ENCODE assay signal across 29 mouse cellular contexts in the genomic region with DNA sequence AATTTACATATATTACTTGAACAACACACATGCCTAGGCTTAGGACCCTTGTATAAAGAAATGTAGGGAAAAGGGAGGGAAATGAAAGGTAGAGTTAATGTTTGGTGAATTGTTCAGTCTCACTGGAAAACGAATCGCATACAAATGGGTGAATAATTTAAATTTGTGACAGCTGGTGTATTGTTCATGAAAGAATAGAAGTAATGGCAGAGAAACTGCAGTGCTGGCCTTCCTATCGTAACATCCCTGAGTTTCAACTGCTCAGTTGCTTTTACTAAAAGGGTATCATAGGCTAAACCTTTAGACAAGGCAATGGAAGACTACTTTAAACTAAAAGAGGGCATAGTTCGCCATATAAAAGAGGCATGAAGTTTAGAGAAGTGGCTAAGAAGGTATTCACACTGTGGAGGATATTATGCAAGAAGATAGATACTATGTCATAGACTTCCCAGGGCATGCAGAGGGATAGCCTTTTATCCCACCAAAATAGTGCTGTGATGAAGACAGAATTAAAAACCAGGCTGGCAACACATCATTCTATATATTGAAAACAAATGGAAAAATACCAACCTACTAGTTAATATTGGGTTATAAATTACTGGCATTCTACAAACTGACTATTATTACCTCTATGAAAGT.
A peak's percentile ranks its signal among the peaks of the same experiment; 100 is the strongest.
DNase-seq lines count a peak whose midpoint lies in the region; ATAC-seq and TF ChIP-seq lines count a peak whose summit lies in the region.
"Had no signal": no experiment of that assay in that cellular context is flagged by ENCODE, and none has a peak within 500 bp of the region (broad histone marks: within the 10 kb centered on the region; RNA-seq: fewer than 3 reads in every experiment).

No protein-coding gene starts in this region.

- WGBS in forebrain, embryonic 11.5 days: 63% methylated on average over 4 of the region's 4 CpGs
- 42% methylated on average over 4 of the region's 4 CpGs for WGBS in forebrain, embryonic 12.5 days
- WGBS in hindbrain, embryonic 11.5 days: 40% methylated on average over 4 of the region's 4 CpGs
- 27% methylated on average over 4 of the region's 4 CpGs for WGBS in hindbrain, postnatal 0 days
- 39% methylated on average over 4 of the region's 4 CpGs for WGBS in neural tube, embryonic 11.5 days
- 13% methylated on average over 4 of the region's 4 CpGs for WGBS in midbrain, embryonic 14.5 days

- H3K27me3 ChIP-seq in forebrain, embryonic 11.5 days (ENCODE audit: control insufficient read depth, insufficient read depth, low read length): no peaks in the 10 kb centered on the region
- no peaks in the 10 kb centered on the region for H3K27me3 ChIP-seq in forebrain, embryonic 12.5 days
- H3K27me3 ChIP-seq in hindbrain, embryonic 11.5 days (ENCODE audit: control insufficient read depth, insufficient read depth, low read length): no peaks in the 10 kb centered on the region
- no peaks in the 10 kb centered on the region for H3K27me3 ChIP-seq in hindbrain, postnatal 0 days (ENCODE audit: insufficient read depth, low read length)
- H3K27me3 ChIP-seq in neural tube, embryonic 11.5 days (ENCODE audit: control insufficient read depth, insufficient read depth, low read length): no peaks in the 10 kb centered on the region
- H3K27me3 ChIP-seq in midbrain, embryonic 14.5 days (ENCODE audit: control insufficient read depth, insufficient read depth, low read length): no peaks in the 10 kb centered on the region
- H3K27me3 ChIP-seq: liver, embryonic 12.5 days; megakaryocyte, embryonic 14.5 days; neural tube, embryonic 13.5 days; stomach, embryonic 15.5 days had no signal

- H3K36me3 ChIP-seq in forebrain, embryonic 11.5 days (ENCODE audit: control insufficient read depth, insufficient read depth, low read length): no peaks in the 10 kb centered on the region
- H3K36me3 ChIP-seq in forebrain, embryonic 12.5 days (replicated peaks): no peaks in the 10 kb centered on the region
- H3K36me3 ChIP-seq in hindbrain, embryonic 11.5 days (ENCODE audit: control insufficient read depth, insufficient read depth, low read length): no peaks in the 10 kb centered on the region
- no peaks in the 10 kb centered on the region for H3K36me3 ChIP-seq in hindbrain, postnatal 0 days (ENCODE audit: insufficient read depth, low read length)
- no peaks in the 10 kb centered on the region for H3K36me3 ChIP-seq in neural tube, embryonic 11.5 days (ENCODE audit: control insufficient read depth, insufficient read depth, low read length)
- H3K36me3 ChIP-seq in midbrain, embryonic 14.5 days (ENCODE audit: control insufficient read depth, insufficient read depth, low read length): no peaks in the 10 kb centered on the region
- H3K36me3 ChIP-seq: G1E; liver, embryonic 12.5 days; neural tube, embryonic 13.5 days; stomach, embryonic 15.5 days had no signal

- no peak overlapping the region for H3K4me3 ChIP-seq in forebrain, embryonic 11.5 days (ENCODE audit: low read depth, low read length)
- H3K4me3 ChIP-seq in forebrain, embryonic 12.5 days (replicated peaks): no peak overlapping the region
- H3K4me3 ChIP-seq in hindbrain, embryonic 11.5 days (ENCODE audit: low read depth, low read length): no peak overlapping the region
- H3K4me3 ChIP-seq in hindbrain, postnatal 0 days (ENCODE audit: low read length): no peak overlapping the region
- H3K4me3 ChIP-seq in neural tube, embryonic 11.5 days (ENCODE audit: low read depth, low read length): no peak overlapping the region
- H3K4me3 ChIP-seq in midbrain, embryonic 14.5 days (replicated peaks; ENCODE audit: low read depth, low read length): no peak overlapping the region
- H3K4me3 ChIP-seq: gastrocnemius, adult 2 months; liver, embryonic 12.5 days; megakaryocyte, embryonic 14.5 days; neural tube, embryonic 13.5 days; stomach, embryonic 15.5 days had no signal

- no peak overlapping the region for H3K4me2 ChIP-seq in forebrain, embryonic 11.5 days (ENCODE audit: low read depth, low read length, severe bottlenecking)
- no peak overlapping the region for H3K4me2 ChIP-seq in forebrain, embryonic 12.5 days
- H3K4me2 ChIP-seq in hindbrain, embryonic 11.5 days (replicated peaks; ENCODE audit: low read depth, low read length): no peak overlapping the region
- H3K4me2 ChIP-seq in hindbrain, postnatal 0 days (ENCODE audit: low read depth, low read length): no peak overlapping the region
- no peak overlapping the region for H3K4me2 ChIP-seq in neural tube, embryonic 11.5 days (ENCODE audit: low read depth)
- H3K4me2 ChIP-seq in midbrain, embryonic 14.5 days (ENCODE audit: low read length): no peak overlapping the region
- H3K4me2 ChIP-seq: heart, embryonic 11.5 days; liver, embryonic 12.5 days; neural tube, embryonic 13.5 days; stomach, embryonic 15.5 days had no signal

- H3K9me3 ChIP-seq in forebrain, embryonic 11.5 days (ENCODE audit: control insufficient read depth, low read length): no peaks in the 10 kb centered on the region
- no peaks in the 10 kb centered on the region for H3K9me3 ChIP-seq in forebrain, embryonic 12.5 days
- H3K9me3 ChIP-seq in hindbrain, embryonic 11.5 days (ENCODE audit: control insufficient read depth, low read length): no peaks in the 10 kb centered on the region
- H3K9me3 ChIP-seq in hindbrain, postnatal 0 days (ENCODE audit: low read length): no peaks in the 10 kb centered on the region
- no peaks in the 10 kb centered on the region for H3K9me3 ChIP-seq in neural tube, embryonic 11.5 days (ENCODE audit: control insufficient read depth, low read length)
- no peaks in the 10 kb centered on the region for H3K9me3 ChIP-seq in midbrain, embryonic 14.5 days (ENCODE audit: control insufficient read depth, low read length)
- H3K9me3 ChIP-seq: G1E; liver, embryonic 12.5 days; megakaryocyte, embryonic 14.5 days; neural tube, embryonic 13.5 days; stomach, embryonic 15.5 days had no signal

- TF ChIP-seq CTCF in hindbrain, postnatal 0 days (IDR thresholded peaks at IDR 0.05; ENCODE audit: low read depth): no peak

- H3K9ac ChIP-seq in forebrain, embryonic 11.5 days (ENCODE audit: low read length): no peak overlapping the region
- H3K9ac ChIP-seq in forebrain, embryonic 12.5 days: no peak overlapping the region
- no peak overlapping the region for H3K9ac ChIP-seq in hindbrain, embryonic 11.5 days (ENCODE audit: low read depth, low read length)
- H3K9ac ChIP-seq in hindbrain, postnatal 0 days (replicated peaks; ENCODE audit: low read length): no peak overlapping the region
- no peak overlapping the region for H3K9ac ChIP-seq in neural tube, embryonic 11.5 days (ENCODE audit: low read length)
- no peak overlapping the region for H3K9ac ChIP-seq in midbrain, embryonic 14.5 days (replicated peaks; ENCODE audit: low read length)
- H3K9ac ChIP-seq: liver, embryonic 12.5 days; liver, postnatal 0 days; neural tube, embryonic 13.5 days; stomach, embryonic 15.5 days had no signal

- 0 out of 2 replicates have a peak, but pooled peaks have one; percentile 49 for ATAC-seq in forebrain, embryonic 11.5 days (replicated peaks; ENCODE audit: low FRiP score)
- ATAC-seq in forebrain, embryonic 12.5 days (ENCODE audit: low FRiP score): no peak
- ATAC-seq in hindbrain, embryonic 11.5 days (ENCODE audit: low FRiP score): peak; percentile 77
- no peak for ATAC-seq in hindbrain, postnatal 0 days
- ATAC-seq in neural tube, embryonic 11.5 days (ENCODE audit: insufficient read depth, low FRiP score, low TSS enrichment): peak; percentile 48; the same call in 1 of the 2 replicates
- peak; percentile 38; the same call in 1 of the 2 replicates for ATAC-seq in midbrain, embryonic 14.5 days (ENCODE audit: low FRiP score, low TSS enrichment)
- ATAC-seq: intestine, embryonic 16.5 days; liver, embryonic 12.5 days; liver, postnatal 0 days had no signal

- DNase-seq in forebrain, embryonic 11.5 days (ENCODE audit: low spot score): no peak
- DNase-seq in hindbrain, embryonic 11.5 days (ENCODE audit: low spot score): peak; percentile 19
- no peak for DNase-seq in hindbrain, postnatal 0 days (ENCODE audit: low spot score)
- no peak for DNase-seq in neural tube, embryonic 11.5 days (ENCODE audit: low spot score)
- no peak for DNase-seq in neural tube, embryonic 10.5 days (ENCODE audit: extremely low spot score, low spot score)
- peak; percentile 7 for DNase-seq in midbrain, embryonic 14.5 days
- no peak for DNase-seq in urinary bladder, adult 2 months (ENCODE audit: low spot score)
- DNase-seq: adrenal gland, postnatal 10 days; cerebellum, adult 11 months; cerebellum, adult 9-11 months; gastrocnemius, adult 2 months; gastrocnemius, postnatal 36 days; heart, adult 18-20 months; heart, postnatal 36 days; kidney, adult 8-10 months; kidney, postnatal 10 days; layer of hippocampus, postnatal 36 days; left cerebral cortex, postnatal 4 days; liver, postnatal 0 days; lung, postnatal 4 days; right cerebral cortex, postnatal 14 days had no signal

- H3K4me1 ChIP-seq in forebrain, embryonic 11.5 days (replicated peaks; ENCODE audit: control insufficient read depth, insufficient read depth, low read length): 0 out of 2 replicates have a peak, but pooled peaks cover 1% of the 10 kb centered on the region
- peaks cover 8% of the 10 kb centered on the region for H3K4me1 ChIP-seq in forebrain, embryonic 12.5 days
- H3K4me1 ChIP-seq in hindbrain, embryonic 11.5 days (replicated peaks; ENCODE audit: control insufficient read depth, insufficient read depth, low read length): no peaks in the 10 kb centered on the region
- H3K4me1 ChIP-seq in hindbrain, postnatal 0 days (ENCODE audit: insufficient read depth, low read length): no peaks in the 10 kb centered on the region
- 0 out of 2 replicates have a peak, but pooled peaks cover 3% of the 10 kb centered on the region for H3K4me1 ChIP-seq in neural tube, embryonic 11.5 days (ENCODE audit: control insufficient read depth, insufficient read depth, low read length)
- H3K4me1 ChIP-seq in midbrain, embryonic 14.5 days (ENCODE audit: control insufficient read depth, insufficient read depth, low read length): no peaks in the 10 kb centered on the region
- H3K4me1 ChIP-seq: liver, embryonic 12.5 days; megakaryocyte, embryonic 14.5 days; stomach, embryonic 15.5 days had no signal

- no peak overlapping the region for H3K27ac ChIP-seq in forebrain, embryonic 11.5 days (ENCODE audit: low read depth, low read length)
- H3K27ac ChIP-seq in forebrain, embryonic 12.5 days: no peak overlapping the region
- 0 out of 2 replicates have a peak overlapping the region, but pooled peaks have one; percentile 10 for H3K27ac ChIP-seq in hindbrain, embryonic 11.5 days (ENCODE audit: low read depth, low read length)
- no peak overlapping the region for H3K27ac ChIP-seq in hindbrain, postnatal 0 days
- no peak overlapping the region for H3K27ac ChIP-seq in neural tube, embryonic 11.5 days (ENCODE audit: low read depth, low read length)
- no peak overlapping the region for H3K27ac ChIP-seq in midbrain, embryonic 14.5 days (replicated peaks; ENCODE audit: low read depth, low read length)
- H3K27ac ChIP-seq: gastrocnemius, adult 2 months; liver, embryonic 12.5 days; neural tube, embryonic 13.5 days; stomach, embryonic 15.5 days had no signal

Comparison
In these comparisons a context has a peak if more than half of its experiments do, and no peak if none do; other contexts are left out.
1. ATAC-seq: peak in forebrain, embryonic 11.5 days (single experiment), hindbrain, embryonic 11.5 days (single experiment), neural tube, embryonic 11.5 days (single experiment) and midbrain, embryonic 14.5 days (single experiment); none in forebrain, embryonic 12.5 days (single experiment) and hindbrain, postnatal 0 days (single experiment).
2. DNase-seq: peak in hindbrain, embryonic 11.5 days (single experiment) and midbrain, embryonic 14.5 days (single experiment); none in forebrain, embryonic 11.5 days (single experiment), hindbrain, postnatal 0 days (single experiment), neural tube, embryonic 11.5 days (single experiment), neural tube, embryonic 10.5 days (single experiment) and urinary bladder, adult 2 months (single experiment).